Mouse (Mus musculus): Measurements from ENCODE around the gene Lctl. TPM values are rescaled to one million over a fixed set of nuclear protein-coding genes. Genes with fewer than 3 reads are reported as not detected.

Lctl gene
- not detected for total RNA-seq (2021)
- long read RNA-seq, experiment 1, result 0 reads
- long read RNA-seq, experiment 2, result 0 reads

DNA sequence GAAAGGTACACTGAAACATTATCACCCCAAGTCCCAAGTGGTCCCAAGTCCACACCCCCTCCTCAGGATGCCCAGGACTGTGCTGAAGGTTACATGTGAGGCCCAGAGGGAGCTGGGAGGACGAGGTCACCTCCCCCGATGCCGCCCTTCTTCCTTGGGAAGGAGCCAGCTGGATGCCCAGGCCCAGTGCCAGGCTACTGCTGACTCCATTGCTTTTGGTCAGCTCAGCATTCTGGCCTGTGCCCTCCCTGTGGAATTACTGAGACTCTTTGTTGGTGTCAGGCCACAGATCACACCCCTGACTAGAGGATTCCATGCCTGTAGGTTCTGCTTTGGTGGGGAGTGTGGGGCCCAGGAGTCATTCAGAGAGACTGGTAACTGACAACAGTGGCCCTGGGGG lies at the start of gene Lctl:
Gene Lctl (plus strand): TSS at position 272 of the 400 bp plus-strand sequence.
- peak; percentile 29 to 42 for DNase-seq

- DNase-seq, result no peak
These were observed 49.2 kb upstream of the Lctl start for GRCm38 (mm10) chr9:64067787-64068186.

DNA sequence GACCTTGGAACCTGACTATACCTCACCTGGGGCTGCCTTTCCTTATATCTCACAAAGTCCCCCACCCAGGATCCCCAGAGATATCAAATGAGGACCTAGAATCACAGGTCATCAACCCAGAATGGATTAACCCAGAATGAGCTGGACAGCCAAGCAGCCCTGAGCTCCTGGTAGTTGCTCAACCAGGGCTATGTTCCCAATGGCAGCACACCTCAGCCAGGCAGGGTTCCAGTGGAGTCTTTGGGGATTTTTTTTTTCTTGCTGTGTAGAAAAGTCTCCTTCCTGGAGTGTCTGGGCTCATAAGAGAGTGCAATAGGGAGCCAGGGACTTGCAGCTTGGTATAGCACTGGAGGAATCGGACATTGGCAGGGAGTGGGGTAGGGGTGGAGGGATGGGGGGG lies 48.4 kb upstream of the Lctl start:
- DNase-seq, result no peak

DNA sequence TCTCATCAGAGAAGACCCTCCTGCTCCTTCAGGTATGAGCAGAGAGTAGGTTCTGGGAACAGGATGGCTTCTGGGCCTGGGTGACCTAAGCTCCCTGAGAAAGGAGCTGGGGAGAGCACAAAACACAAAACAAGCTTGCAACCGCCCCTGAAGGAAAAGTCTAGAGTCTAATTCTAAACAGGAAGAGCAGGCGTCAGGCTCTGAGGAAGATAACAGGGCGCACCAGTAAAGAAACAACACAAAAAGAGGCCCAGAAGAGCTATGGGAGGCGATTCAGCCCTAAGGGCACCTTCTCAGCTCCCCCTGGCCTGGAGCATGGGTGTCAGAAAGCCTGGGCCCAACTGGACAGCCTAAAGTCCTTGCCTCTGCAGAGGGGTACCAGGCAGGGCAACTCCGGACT lies 47.8 kb upstream of the Lctl start:
- DNase-seq, result no peak

GRCm38 (mm10) chr9:64070674-64071073 lies 46.3 kb upstream of the Lctl start:
- no peak for DNase-seq

DNA sequence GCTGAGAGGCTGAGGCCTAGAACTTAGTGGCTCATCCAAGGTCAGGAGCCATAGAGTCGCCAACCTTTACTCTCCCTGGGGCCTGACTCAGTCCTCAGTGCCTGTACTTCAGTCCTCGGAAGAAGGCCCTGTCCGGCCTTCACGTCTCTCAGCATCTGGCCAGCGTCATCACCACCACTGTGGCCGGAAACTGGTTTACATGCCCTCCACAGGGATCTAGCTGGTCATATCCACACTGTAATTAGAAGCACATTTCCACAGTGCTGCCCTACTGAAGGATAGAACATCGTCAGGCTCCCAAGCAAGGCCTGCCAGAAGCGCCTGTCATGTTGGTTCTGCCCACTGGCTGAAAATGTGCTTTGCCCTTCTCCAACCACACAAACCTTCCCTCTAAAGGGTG lies 42.1 kb upstream of the Lctl start:
- no peak for DNase-seq

DNA sequence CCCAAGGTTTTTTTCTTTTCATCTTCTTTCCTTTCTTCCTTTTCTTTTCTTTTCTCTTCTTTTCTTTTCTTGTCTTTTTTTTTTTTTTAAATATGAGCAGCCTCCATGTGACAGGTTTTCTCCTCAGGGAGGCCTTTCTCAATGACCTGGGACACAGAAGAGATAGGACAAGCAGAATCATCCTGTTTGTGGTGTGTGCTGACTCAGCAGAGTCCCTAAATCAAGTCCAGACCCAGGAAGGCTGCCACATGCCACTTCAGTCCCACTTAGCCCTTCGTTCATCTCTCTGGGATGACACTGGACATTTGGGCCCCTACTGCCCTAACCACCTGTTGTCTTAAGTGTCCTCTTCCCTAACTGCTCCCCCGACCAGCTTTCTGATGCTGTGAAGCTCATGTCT lies 40.5 kb upstream of the Lctl start:
- DNase-seq, result no peak

DNA sequence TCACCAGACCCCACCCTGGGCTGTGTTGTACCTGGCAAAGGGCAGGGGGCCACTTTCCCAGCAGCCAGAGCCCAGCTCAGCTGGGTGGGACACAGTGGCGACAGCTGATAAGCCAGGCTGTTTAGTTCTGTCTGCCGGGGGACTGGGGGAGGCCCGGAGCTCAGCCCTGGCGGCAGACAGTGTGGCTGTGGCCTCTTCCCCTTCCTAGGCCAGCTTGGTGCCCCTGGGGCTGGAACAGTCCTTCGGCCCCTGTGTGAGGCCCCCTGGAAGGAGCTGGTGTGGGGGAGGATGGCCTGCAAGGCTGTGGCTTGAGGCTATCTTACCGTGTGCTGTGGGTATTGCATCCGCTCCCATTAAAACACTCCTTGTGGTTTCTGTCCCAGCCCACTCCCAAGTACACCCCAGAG lies 38.6 kb upstream of the Lctl start:
- DNase-seq, result peak in 1 of 2 experiments; percentile 32

- DNase-seq, result no peak
These were observed 37.0 kb upstream of the Lctl start for GRCm38 (mm10) chr9:64079922-64080321.

GRCm38 (mm10) chr9:64084231-64084630 lies 32.7 kb upstream of the Lctl start:
- peak; percentile 39 to 66 for DNase-seq

- DNase-seq, result peak; percentile 60 to 66
These were observed 32.1 kb upstream of the Lctl start for GRCm38 (mm10) chr9:64084661-64085399.

DNA sequence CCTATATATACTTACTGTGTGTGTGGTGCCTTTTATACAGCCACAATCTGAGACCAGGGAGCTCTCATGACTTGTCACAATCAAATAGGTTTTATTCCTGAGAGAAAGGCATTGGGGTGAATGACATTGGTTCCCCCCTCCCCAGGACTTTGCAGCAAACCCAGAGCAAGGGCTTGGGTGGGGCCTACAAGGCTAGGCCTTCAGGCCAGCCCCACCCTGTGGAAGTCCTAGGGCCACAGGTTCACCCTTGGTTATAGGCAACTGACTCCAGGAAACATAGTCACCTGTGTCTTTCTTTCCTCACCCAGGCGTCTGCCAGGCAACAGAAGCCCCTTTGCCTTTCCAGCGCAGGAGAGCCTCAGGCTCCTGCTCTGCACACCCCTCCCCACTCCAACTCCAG lies 31.0 kb upstream of the Lctl start:
- DNase-seq, result no peak

DNA sequence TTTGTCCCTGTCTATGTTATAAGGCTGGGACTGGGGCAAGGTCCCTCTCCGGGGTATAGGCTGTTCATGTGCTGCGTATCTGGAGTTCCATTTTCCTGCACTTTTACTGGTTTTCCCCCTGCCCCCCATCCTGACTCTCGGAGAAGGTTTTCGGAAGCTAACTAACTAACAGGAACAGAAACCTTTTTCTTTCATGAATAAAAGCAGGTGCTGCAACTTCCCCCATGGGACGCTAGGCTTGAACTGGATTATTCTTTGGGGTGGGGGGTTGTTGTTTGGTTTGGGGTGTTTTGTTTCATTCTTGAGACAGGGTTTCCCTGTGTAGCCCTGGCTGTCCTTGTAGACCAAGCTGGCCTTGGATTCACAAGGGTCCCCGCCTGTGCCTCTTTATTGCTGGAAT lies 30.4 kb upstream of the Lctl start:
- no peak for DNase-seq

GRCm38 (mm10) chr9:64087461-64088235 lies 29.3 kb upstream of the Lctl start:
- peak; percentile 77 to 88 for DNase-seq

GRCm38 (mm10) chr9:64088346-64088745 lies 28.6 kb upstream of the Lctl start:
- DNase-seq, result no peak

- peak; percentile 59 to 80 for DNase-seq
These were observed 27.9 kb upstream of the Lctl start for GRCm38 (mm10) chr9:64089004-64089403.

DNA sequence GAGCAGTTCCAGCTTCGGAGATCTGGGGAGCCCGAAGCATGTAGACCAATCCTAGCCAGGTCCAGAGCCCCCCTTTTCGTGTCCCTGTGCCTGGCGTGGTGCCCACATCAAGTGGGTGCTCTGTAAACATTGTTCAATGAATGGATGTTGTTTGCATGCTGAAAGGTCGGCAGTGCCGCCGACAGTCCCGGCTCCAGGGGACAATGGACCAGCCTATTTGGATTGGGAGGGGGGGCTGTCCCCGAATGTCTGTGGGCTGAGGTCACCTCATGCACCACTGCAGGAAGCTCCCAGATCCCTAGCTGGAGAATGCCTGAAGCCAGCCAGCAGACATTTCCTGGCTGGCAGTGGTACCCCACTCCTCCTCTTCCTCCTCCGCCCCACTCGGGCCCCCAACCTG lies 22.9 kb upstream of the Lctl start:
- peak in 1 of 2 experiments; percentile 46 for DNase-seq

GRCm38 (mm10) chr9:64098282-64098681 lies 18.7 kb upstream of the Lctl start:
- no peak for DNase-seq

DNA sequence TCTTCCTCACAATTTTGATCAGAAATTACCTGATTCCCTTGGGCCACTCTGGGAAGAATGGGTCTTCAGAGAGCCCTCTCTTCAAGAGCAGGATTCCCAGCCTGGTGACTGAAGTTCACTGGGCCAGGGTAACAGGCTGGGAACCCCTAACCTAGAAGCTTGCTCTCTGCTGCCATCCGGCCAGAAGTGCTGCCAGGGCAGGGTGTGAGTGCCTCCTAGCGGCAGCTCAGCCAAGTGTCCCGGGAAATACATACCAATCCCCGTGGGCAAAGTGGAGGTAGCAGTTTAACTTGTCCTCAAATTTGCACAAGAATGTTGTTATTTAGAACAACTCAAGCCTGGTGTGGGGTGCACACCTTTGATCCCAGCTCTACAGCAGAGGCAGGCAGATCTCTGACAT lies 16.5 kb upstream of the Lctl start:
- peak; percentile 69 to 85 for DNase-seq

DNA sequence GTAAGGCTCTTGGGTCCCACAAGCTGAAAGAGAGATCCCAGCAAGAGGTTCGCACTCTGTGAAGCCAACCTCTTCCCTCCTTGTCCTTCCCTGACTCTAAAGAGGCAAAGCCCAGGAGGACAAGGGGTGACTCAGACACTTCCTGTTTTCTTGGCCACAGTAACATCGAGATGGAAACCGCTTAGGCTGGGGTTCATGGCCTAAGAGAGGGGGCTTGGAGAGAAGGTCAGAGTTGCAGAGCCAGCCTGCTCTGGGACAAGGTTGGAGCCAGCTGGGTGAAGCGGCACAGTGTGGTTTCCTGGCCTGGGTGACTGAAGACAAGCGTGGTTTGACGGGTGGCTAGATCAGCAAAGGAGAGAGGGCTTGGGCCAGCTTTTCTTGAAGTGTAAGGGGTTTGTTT lies 11.6 kb upstream of the Lctl start:
- peak; percentile 48 to 55 for DNase-seq

GRCm38 (mm10) chr9:64110502-64110901 lies 6.4 kb upstream of the Lctl start:
- no peak for DNase-seq

DNA sequence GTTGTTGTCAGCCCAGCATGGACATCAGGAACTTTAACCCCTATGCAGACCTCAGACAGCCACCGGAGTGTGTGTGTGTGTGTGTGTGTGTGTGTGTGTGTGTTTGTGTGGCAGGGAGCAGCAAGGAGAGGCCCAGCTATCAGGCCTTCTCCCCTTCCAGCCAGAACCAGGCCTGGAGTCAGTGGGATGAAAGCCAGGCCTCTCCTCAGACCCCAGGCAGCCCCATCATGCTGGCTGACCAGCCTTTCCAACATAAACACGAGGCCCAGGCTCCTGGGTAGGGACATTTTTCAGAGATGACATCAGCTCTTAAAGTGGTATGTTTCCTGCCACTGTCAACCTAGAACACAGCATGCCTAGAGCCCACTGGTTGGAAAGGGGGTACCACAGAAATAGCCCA lies 2.3 kb upstream of the Lctl start:
- DNase-seq, result peak in 1 of 2 experiments; percentile 37

DNA sequence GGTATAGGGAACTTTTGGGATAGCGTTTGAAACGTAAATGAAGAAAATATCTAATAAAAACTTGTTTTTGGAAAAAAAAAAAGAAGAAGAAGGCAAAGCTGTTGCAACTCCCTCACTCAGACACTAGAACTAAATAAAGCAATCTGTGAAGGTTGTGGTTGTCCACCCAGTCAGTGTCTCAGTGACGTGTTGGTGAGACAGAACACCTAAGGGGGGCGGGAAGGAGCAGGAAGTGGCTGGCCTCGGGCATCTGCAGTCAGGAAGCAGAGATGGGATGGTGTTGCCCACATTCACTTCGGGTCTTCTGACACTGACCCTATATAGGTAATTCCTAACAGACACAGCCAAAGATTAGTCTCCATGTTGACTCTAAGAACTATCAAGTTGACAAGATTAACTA lies 1.2 kb upstream of the Lctl start:
- DNase-seq, result no peak

DNA sequence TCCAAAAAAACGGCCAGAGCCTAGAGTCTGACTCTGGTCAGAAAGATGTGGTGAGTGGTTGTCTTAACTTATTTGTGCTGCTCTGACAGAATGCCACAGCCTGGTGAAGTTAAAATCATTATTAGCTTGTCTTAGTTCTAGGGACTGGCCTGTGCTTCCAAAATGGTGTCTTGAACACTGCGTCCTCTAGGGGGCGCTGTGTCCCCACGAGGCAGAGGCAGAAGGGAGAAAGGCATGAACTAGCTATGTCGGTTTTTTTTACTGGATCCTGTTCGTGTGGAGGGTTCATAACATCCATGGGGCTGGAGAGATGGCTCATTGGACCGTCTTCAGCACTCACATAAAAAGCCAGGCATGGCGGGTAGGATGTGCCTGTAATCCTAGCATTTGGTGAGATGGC lies 3.0 kb downstream of the Lctl start:
- peak in 1 of 2 experiments; percentile 48 for DNase-seq

All from heart, adult 18-20 months (tissue).